Mouse (Mus musculus) midbrain, embryonic 16.5 days (tissue): ENCODE data around the gene Jph4. TPM values are rescaled to one million over a fixed set of nuclear protein-coding genes. Genes with fewer than 3 reads are reported as not detected.

ENCODE experiments used
- ATAC-seq: fragments of 200-750 bp; cut with Nextera tagmentation; 2 replicates; pipeline ENCODE4 v1.8.0; 2017; ENCODE audit warnings: moderate TSS enrichment
- H3K27ac ChIP-seq: fragments of 300-500 bp; sonication (generic); 2 replicates; pipeline ENCODE4 v1.5.1; 2014; ENCODE audit warnings: mild to moderate bottlenecking, low read length, mixed read lengths
- H3K27me3 ChIP-seq: fragments of 300-500 bp; sonication (generic); 2 replicates; pipeline ENCODE4 v1.6.1; 2014; ENCODE audit warnings: low read depth, low read length, mixed read lengths; ENCODE audit not compliant: control insufficient read depth, insufficient read depth
- H3K36me3 ChIP-seq: fragments of 300-500 bp; sonication (generic); 2 replicates; pipeline ENCODE4 v1.6.1; 2014; ENCODE audit warnings: mild to moderate bottlenecking, low read length, moderate library complexity, mixed read lengths; ENCODE audit not compliant: control insufficient read depth, insufficient read depth
- H3K4me1 ChIP-seq: fragments of 300-500 bp; sonication (generic); 2 replicates; pipeline ENCODE4 v1.6.1; 2014; ENCODE audit warnings: mild to moderate bottlenecking, low read length, mixed read lengths; ENCODE audit not compliant: control insufficient read depth, insufficient read depth
- H3K4me2 ChIP-seq: fragments of 300-500 bp; sonication (generic); 2 replicates; pipeline ENCODE4 v1.6.1; 2014; ENCODE audit warnings: mild to moderate bottlenecking, low read length, mixed read lengths
- H3K4me3 ChIP-seq: fragments of 300-500 bp; sonication (generic); 2 replicates; pipeline ENCODE4 v1.5.1; 2014; ENCODE audit warnings: low read depth, mild to moderate bottlenecking, low read length, moderate library complexity, mixed read lengths
- H3K9ac ChIP-seq: fragments of 300-500 bp; sonication (generic); 2 replicates; pipeline ENCODE4 v1.6.1; 2014; ENCODE audit warnings: low read depth, low read length, mixed read lengths
- H3K9me3 ChIP-seq: fragments of 300-500 bp; sonication (generic); replicated peaks from 2 replicates; pipeline ENCODE4 v1.6.1; 2014; ENCODE audit warnings: mild to moderate bottlenecking, low read length, mixed read lengths; ENCODE audit not compliant: control insufficient read depth, poor library complexity, severe bottlenecking
- WGBS: fragments of 180-500 bp; shearing (Covaris S2); extraction: QIAGEN DNeasy Blood & Tissue Kit; methylation state at CpG from one replicate; pipeline ENCODE4 v1.1.7; 2014; 5-methylcytosine and 5-hydroxymethylcytosine counted together
- polyA plus RNA-seq: library from polyadenylated mRNA; unstranded; fragments of >200 nt; fragmentation: Nextera tagmentation; extraction: Ambion mirVana; gene quantifications from 2 replicates; pipeline ENCODE4 v1.2.1, GENCODE M21; 2015

Jph4 gene
- polyA plus RNA-seq, 1 experiment from 2014 or later: 40.3 TPM

DNA sequence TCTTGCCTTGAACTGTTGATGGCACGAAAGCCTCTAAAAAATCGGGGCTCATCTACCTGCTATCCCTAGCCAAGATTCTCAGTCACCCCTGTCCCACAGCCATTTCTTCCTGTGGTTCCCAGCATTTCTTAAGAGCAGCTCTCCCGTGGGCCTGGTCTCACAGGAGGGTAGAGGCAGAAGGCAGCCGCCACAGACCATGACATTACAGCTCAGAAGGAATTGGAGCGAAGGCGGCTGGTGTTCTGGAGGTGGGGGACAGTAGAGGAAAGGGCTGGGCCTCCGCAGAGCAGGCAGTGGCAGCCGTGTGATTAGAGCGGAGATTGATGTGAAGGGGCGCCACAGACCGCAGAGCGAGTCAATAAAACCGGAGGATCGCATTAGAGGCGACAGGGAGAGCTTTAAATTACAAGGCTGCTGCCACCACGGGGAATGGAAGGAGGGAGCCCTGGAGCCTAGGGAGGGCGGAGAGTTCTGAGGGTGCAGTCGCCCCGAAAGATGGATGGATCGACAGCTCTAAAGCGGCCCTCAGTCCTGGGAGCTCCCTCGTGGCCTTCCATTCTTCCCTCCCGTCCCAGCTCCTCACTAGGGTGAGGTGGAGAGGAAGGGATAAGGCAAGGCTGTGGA, 38.3 kb downstream of the Jph4 start:
- Histone ChIP-seq H3K27me3 (no peaks in the 10 kb centered on the region), H3K9ac (peak overlapping the region; percentile 60), H3K4me3 (no peak overlapping the region), H3K9me3 (no peaks in the 10 kb centered on the region), H3K27ac (peak overlapping the region; percentile 88), H3K4me2 (peak overlapping the region; percentile 42), H3K36me3 (peaks cover 10% of the 10 kb centered on the region; the same call in 1 of the 2 replicates), H3K4me1 (peaks cover 31% of the 10 kb centered on the region)
- WGBS: 4% methylated on average over 23 of the region's 23 CpGs
- ATAC-seq: peak; percentile 49

GRCm38 (mm10) chr14:55077481-55078365, 39.0 kb downstream of the Jph4 start:
- WGBS: 10% methylated on average over 15 of the region's 15 CpGs
- H3K4me3 ChIP-seq: no peak overlapping the region
- no peaks in the 10 kb centered on the region for H3K27me3 ChIP-seq
- peak overlapping the region; percentile 60 for H3K9ac ChIP-seq
- peaks cover 12% of the 10 kb centered on the region; the same call in 1 of the 2 replicates for H3K36me3 ChIP-seq
- peak; percentile 44 for ATAC-seq
- H3K4me2 ChIP-seq: peak overlapping the region; percentile 42
- peaks cover 31% of the 10 kb centered on the region for H3K4me1 ChIP-seq
- no peaks in the 10 kb centered on the region for H3K9me3 ChIP-seq
- peak overlapping the region; percentile 88 for H3K27ac ChIP-seq

DNA sequence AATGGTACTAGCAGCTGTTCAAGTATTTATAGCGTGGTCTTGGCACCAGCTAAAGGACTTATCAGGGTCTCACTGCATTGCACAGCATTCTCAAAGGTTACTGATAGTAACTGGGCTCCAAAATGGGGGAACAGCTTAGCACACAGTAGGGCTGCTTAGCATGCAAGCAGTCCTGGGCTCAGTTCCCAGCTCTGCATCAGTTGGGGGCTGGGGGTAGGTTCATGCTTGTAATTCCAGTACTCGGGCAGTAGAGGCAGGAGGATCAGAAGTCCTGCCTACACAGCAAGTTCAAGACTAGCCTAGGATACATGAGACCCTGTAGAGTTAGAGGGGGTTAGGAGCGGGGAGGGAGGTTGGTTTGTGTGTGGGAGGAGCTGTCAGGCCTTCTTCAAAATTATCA, 39.8 kb downstream of the Jph4 start:
- no peak overlapping the region for H3K4me2 ChIP-seq
- WGBS: 66% methylated on average over 3 of the region's 3 CpGs
- no peak for ATAC-seq
- H3K4me3 ChIP-seq: no peak overlapping the region
- peak overlapping the region; percentile 88; the same call in 1 of the 2 replicates for H3K27ac ChIP-seq
- H3K9me3 ChIP-seq: no peaks in the 10 kb centered on the region
- H3K9ac ChIP-seq: no peak overlapping the region
- no peaks in the 10 kb centered on the region for H3K27me3 ChIP-seq
- H3K4me1 ChIP-seq: peaks cover 31% of the 10 kb centered on the region
- peaks cover 17% of the 10 kb centered on the region for H3K36me3 ChIP-seq

DNA sequence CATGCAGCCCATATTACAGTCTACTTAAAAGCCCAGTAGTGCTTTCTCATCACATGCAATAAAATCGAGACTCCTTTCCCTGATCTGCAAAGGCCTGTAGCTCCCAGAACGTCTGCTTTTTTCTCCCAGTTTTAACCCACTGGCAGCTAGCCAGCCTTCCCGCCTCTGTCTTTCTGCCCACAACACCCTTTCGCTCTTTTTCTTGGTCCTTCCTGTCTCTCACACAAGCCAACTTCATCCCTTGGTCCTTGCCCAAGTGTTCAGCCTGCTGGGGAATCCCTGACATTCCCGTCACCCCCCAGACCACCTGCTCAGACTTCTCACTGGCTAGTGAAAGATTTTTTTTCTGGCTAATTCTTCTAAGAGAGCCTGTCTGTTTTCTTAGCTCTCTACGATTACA, 40.5 kb downstream of the Jph4 start:
- H3K4me2 ChIP-seq: no peak overlapping the region
- peaks cover 31% of the 10 kb centered on the region for H3K4me1 ChIP-seq
- ATAC-seq: no peak
- H3K4me3 ChIP-seq: no peak overlapping the region
- H3K36me3 ChIP-seq: peaks cover 23% of the 10 kb centered on the region
- H3K27ac ChIP-seq: peak overlapping the region; percentile 40; the same call in 1 of the 2 replicates
- 49% methylated on average over 6 of the region's 6 CpGs for WGBS
- H3K27me3 ChIP-seq: no peaks in the 10 kb centered on the region
- H3K9me3 ChIP-seq: no peaks in the 10 kb centered on the region
- no peak overlapping the region for H3K9ac ChIP-seq

- ATAC-seq: no peak
- H3K36me3 ChIP-seq: peaks cover 30% of the 10 kb centered on the region
- 95% methylated on average over 12 of the region's 12 CpGs for WGBS
- H3K27ac ChIP-seq: no peak overlapping the region
- H3K4me2 ChIP-seq: no peak overlapping the region
- no peaks in the 10 kb centered on the region for H3K27me3 ChIP-seq
- no peak overlapping the region for H3K4me3 ChIP-seq
- no peaks in the 10 kb centered on the region for H3K9me3 ChIP-seq
- H3K4me1 ChIP-seq: peaks cover 24% of the 10 kb centered on the region
- no peak overlapping the region for H3K9ac ChIP-seq
Measured at GRCm38 (mm10) chr14:55074416-55074815, 42.3 kb downstream of the Jph4 start.

DNA sequence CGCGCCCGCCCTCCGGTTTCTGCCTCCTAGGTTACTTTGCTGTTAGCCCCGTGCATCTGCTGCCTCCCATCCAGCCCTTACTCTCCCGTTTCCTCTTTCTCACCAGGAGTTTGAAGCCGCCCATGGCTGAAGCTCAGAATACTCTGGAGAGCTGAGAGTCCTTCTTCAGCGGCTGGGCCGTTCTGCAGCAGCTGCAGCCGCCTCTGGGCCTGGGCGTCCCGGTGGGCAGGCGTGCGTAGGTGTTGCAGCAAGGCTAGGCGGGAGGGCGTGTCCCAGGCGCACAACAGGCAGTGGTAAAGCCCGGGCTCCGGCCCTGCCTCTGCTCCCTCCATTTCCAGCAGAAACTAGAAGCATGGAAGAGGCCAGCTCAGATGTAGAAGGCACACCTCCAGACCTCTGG, 45.0 kb downstream of the Jph4 start:
- WGBS: 37% methylated on average over 19 of the region's 19 CpGs
- Histone ChIP-seq H3K27me3 (no peaks in the 10 kb centered on the region), H3K27ac (no peak overlapping the region), H3K4me2 (no peak overlapping the region), H3K9ac (no peak overlapping the region), H3K4me3 (no peak overlapping the region), H3K9me3 (no peaks in the 10 kb centered on the region), H3K4me1 (no peaks in the 10 kb centered on the region), H3K36me3 (peaks cover 51% of the 10 kb centered on the region)
- ATAC-seq: 0 out of 2 replicates have a peak, but pooled peaks have one; percentile 8

GRCm38 (mm10) chr14:55066042-55066441, 50.7 kb downstream of the Jph4 start:
- H3K4me1 ChIP-seq: peaks cover 14% of the 10 kb centered on the region
- no peak overlapping the region for H3K4me3 ChIP-seq
- H3K36me3 ChIP-seq: peaks cover 60% of the 10 kb centered on the region
- no peak overlapping the region for H3K27ac ChIP-seq
- no peak overlapping the region for H3K9ac ChIP-seq
- no peak overlapping the region for H3K4me2 ChIP-seq
- no peaks in the 10 kb centered on the region for H3K9me3 ChIP-seq
- ATAC-seq: no peak
- 91% methylated on average over 8 of the region's 8 CpGs for WGBS
- no peaks in the 10 kb centered on the region for H3K27me3 ChIP-seq

DNA sequence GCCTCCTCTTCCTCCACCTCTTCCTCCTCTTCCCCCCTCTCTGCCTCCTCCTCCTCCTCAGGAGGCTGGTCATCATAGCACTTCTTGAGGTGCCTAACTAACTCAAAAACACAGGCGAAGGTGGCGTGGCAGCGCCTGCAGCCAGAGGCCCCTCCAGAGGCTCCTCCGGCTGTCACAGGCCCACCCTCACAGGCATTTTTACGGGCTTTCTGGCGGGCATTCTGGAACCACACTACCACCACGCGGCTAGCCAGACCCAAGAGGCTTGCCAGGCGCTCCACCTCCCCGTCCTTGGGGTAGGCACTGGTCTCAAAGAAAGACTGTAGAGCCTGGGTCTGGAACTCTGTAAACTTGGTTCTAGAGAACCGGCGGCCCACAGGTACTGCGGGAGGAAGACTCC, 51.3 kb downstream of the Jph4 start:
- Histone ChIP-seq H3K27me3 (no peaks in the 10 kb centered on the region), H3K9ac (no peak overlapping the region), H3K36me3 (peaks cover 57% of the 10 kb centered on the region), H3K4me2 (no peak overlapping the region), H3K27ac (no peak overlapping the region), H3K4me3 (no peak overlapping the region), H3K9me3 (no peaks in the 10 kb centered on the region), H3K4me1 (peaks cover 17% of the 10 kb centered on the region)
- ATAC-seq: no peak
- WGBS: 91% methylated on average over 13 of the region's 13 CpGs
